ENCODE assay signal across 15 mouse cellular contexts in the genomic region with DNA sequence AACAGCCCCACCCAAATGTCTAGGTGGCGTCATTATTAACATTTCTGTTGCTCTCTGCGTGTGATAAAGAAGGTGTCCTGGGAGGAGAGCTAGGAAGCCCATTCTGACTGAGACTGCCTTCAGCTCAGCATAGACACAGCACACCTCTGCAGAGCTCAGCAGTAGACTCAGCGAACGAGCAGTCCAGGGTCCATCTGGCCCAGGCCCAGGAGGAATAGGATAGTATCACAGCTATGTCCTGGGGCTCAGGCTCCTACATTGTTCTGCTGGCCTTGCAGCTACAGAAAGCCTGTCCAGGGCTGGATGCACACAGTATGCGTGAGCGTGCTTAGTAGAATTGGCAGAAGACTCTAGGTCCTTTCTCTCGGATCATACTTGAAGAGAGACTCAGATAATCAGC.
"Had no signal": no experiment of that assay in that cellular context is flagged by ENCODE, and none has a peak within 500 bp of the region (broad histone marks: within the 10 kb centered on the region; RNA-seq: fewer than 3 reads in every experiment).

No protein-coding gene starts in this region.

- H3K36me3 ChIP-seq: intestine, embryonic 15.5 days; limb, embryonic 12.5 days; limb, embryonic 15.5 days had no signal

- H3K27ac ChIP-seq: intestine, embryonic 15.5 days; kidney, postnatal 0 days; limb, embryonic 12.5 days; limb, embryonic 15.5 days; liver, embryonic 14.5 days had no signal

- H3K9ac ChIP-seq: intestine, embryonic 15.5 days; limb, embryonic 12.5 days; limb, embryonic 15.5 days; liver, embryonic 14.5 days; liver, postnatal 0 days; lung, embryonic 14.5 days had no signal

- H3K4me3 ChIP-seq: intestine, embryonic 15.5 days; limb, embryonic 12.5 days; limb, embryonic 15.5 days had no signal

- H3K4me2 ChIP-seq: intestine, embryonic 15.5 days; limb, embryonic 12.5 days; limb, embryonic 15.5 days; liver, embryonic 11.5 days; lung, embryonic 14.5 days; midbrain, embryonic 11.5 days had no signal

- H3K27me3 ChIP-seq: intestine, embryonic 15.5 days; limb, embryonic 12.5 days; limb, embryonic 15.5 days had no signal

- ATAC-seq: intestine, embryonic 15.5 days; liver, postnatal 0 days; lung, postnatal 0 days had no signal

- H3K4me1 ChIP-seq: intestine, embryonic 15.5 days; limb, embryonic 12.5 days; limb, embryonic 15.5 days had no signal

- DNase-seq: left cerebral cortex, postnatal 4 days; liver, postnatal 0 days; lung, embryonic 14.5 days; lung, postnatal 36 days; midbrain, embryonic 14.5 days; thymus, adult 18-20 months; thymus, postnatal 36 days had no signal

- H3K9me3 ChIP-seq: intestine, embryonic 15.5 days; limb, embryonic 12.5 days; limb, embryonic 15.5 days had no signal
